ENCODE assay signal across 11 mouse cellular contexts in genomic region chr3:135511683-135512082, GRCm38 (mm10). TPM values are rescaled to one million over a fixed set of nuclear protein-coding genes. Genes with fewer than 3 reads are reported as not detected.
DNase-seq lines count a peak whose midpoint lies in the region; ATAC-seq and TF ChIP-seq lines count a peak whose summit lies in the region.
"Had no signal": no experiment of that assay in that cellular context is flagged by ENCODE, and none has a peak within 500 bp of the region (broad histone marks: within the 10 kb centered on the region; RNA-seq: fewer than 3 reads in every experiment).

No protein-coding gene starts in this region.

- no peaks in the 10 kb centered on the region for H3K36me3 ChIP-seq in kidney, embryonic 14.5 days (ENCODE audit: control insufficient read depth, insufficient read depth, low read length)
- no peaks in the 10 kb centered on the region for H3K36me3 ChIP-seq in embryonic facial prominence, embryonic 14.5 days (ENCODE audit: control insufficient read depth, insufficient read depth, low read length)

- no peak for TF ChIP-seq CTCF in left cerebral cortex, adult 2 months (IDR thresholded peaks at IDR 0.05)

- H3K27ac ChIP-seq in kidney, embryonic 14.5 days (ENCODE audit: low read depth, low read length) = no peak overlapping the region
- no peak overlapping the region for H3K27ac ChIP-seq in embryonic facial prominence, embryonic 14.5 days (replicated peaks; ENCODE audit: low read depth, low read length)
- no peak overlapping the region for H3K27ac ChIP-seq in left cerebral cortex, adult 2 months

- H3K9ac ChIP-seq in kidney, embryonic 14.5 days (ENCODE audit: low read depth, low read length) = no peak overlapping the region
- H3K9ac ChIP-seq in embryonic facial prominence, embryonic 14.5 days (ENCODE audit: low read depth, low read length) = no peak overlapping the region

- no peaks in the 10 kb centered on the region for H3K9me3 ChIP-seq in kidney, embryonic 14.5 days (ENCODE audit: control insufficient read depth, low read length)
- H3K9me3 ChIP-seq in embryonic facial prominence, embryonic 14.5 days (ENCODE audit: control insufficient read depth, low read length) = no peaks in the 10 kb centered on the region

- no peak overlapping the region for H3K4me3 ChIP-seq in kidney, embryonic 14.5 days (ENCODE audit: low read length)
- H3K4me3 ChIP-seq in embryonic facial prominence, embryonic 14.5 days (ENCODE audit: low read depth, low read length) = no peak overlapping the region
- no peak overlapping the region for H3K4me3 ChIP-seq in left cerebral cortex, adult 2 months
- H3K4me3 ChIP-seq: erythroblast, embryonic 14.5 days had no signal

- intact Hi-C loops in left cerebral cortex, adult 2 months (cut with DNase I) = no loop called here

- no peaks in the 10 kb centered on the region for H3K27me3 ChIP-seq in kidney, embryonic 14.5 days (ENCODE audit: control insufficient read depth, insufficient read depth, low read length)
- H3K27me3 ChIP-seq in embryonic facial prominence, embryonic 14.5 days (replicated peaks; ENCODE audit: control insufficient read depth, insufficient read depth, low read length) = no peaks in the 10 kb centered on the region

- no peak for DNase-seq in kidney, postnatal 25 days
- DNase-seq in thymus, postnatal 0 days (ENCODE audit: low spot score) = peak; percentile 50
- no peak for DNase-seq in thymus, postnatal 10 days (ENCODE audit: low spot score in 2 of 2)
- peak; percentile 12 for DNase-seq in embryonic facial prominence, embryonic 14.5 days (ENCODE audit: low spot score)
- DNase-seq in cerebellum, adult 9-10 months = no peak
- DNase-seq in left cerebral cortex, adult 2 months (ENCODE audit: extremely low spot score in 1 of 2, low spot score in 2 of 2) = no peak
- DNase-seq: adrenal gland, adult 2 months; kidney, adult 11 months; lung, postnatal 14 days had no signal

- no peak overlapping the region for H3K4me2 ChIP-seq in kidney, embryonic 14.5 days (replicated peaks; ENCODE audit: low read depth, low read length)
- no peak overlapping the region for H3K4me2 ChIP-seq in embryonic facial prominence, embryonic 14.5 days (ENCODE audit: low read depth, low read length)

- peak; percentile 72; the same call in 1 of the 2 replicates for ATAC-seq in kidney, embryonic 14.5 days (ENCODE audit: low FRiP score, low TSS enrichment)
- ATAC-seq in embryonic facial prominence, embryonic 14.5 days (ENCODE audit: low read depth) = no peak

- H3K4me1 ChIP-seq in kidney, embryonic 14.5 days (ENCODE audit: control insufficient read depth, insufficient read depth, low read length) = no peaks in the 10 kb centered on the region
- no peaks in the 10 kb centered on the region for H3K4me1 ChIP-seq in embryonic facial prominence, embryonic 14.5 days (ENCODE audit: control insufficient read depth, insufficient read depth, low read length)

- 28% methylated on average over 11 of the region's 11 CpGs for WGBS in kidney, embryonic 14.5 days
- 41% methylated on average over 11 of the region's 11 CpGs for WGBS in embryonic facial prominence, embryonic 14.5 days

RNA-seq across cellular contexts. Expression of gene Manba, which starts 26.3 kb away (rescaled TPM):
- 8.2 and 23.2 TPM in 2 replicates for polyA plus RNA-seq in kidney, embryonic 14.5 days (2014; fragmentation: Nextera tagmentation; extraction: Ambion mirVana)
- 8.4 and 9.3 TPM in 2 replicates for polyA plus RNA-seq in thymus, postnatal 0 days (2015; fragmentation: Nextera tagmentation; extraction: Ambion mirVana)
- 7.9 and 8.1 TPM in 2 replicates for polyA plus RNA-seq in embryonic facial prominence, embryonic 14.5 days (2014; fragmentation: Nextera tagmentation; extraction: Ambion mirVana)
- 10 to 100 TPM in 1 of 2 experiments, 1 to 10 TPM in 1; 8.9 to 15.5 TPM for total RNA-seq in left cerebral cortex, adult 2 months (2021)
- polyA plus RNA-seq: erythroblast, embryonic 14.5 days had no signal

Comparison
In these comparisons a context has a peak if more than half of its experiments do, and no peak if none do; other contexts are left out.
1. DNase-seq: peak in thymus, postnatal 0 days (single experiment) and embryonic facial prominence, embryonic 14.5 days (single experiment); none in kidney, postnatal 25 days (0 of 2), thymus, postnatal 10 days (0 of 2), cerebellum, adult 9-10 months (single experiment) and left cerebral cortex, adult 2 months (0 of 2).